Mouse (Mus musculus): Measurements from ENCODE around the gene Slit1.

The Slit1 gene

DNA sequence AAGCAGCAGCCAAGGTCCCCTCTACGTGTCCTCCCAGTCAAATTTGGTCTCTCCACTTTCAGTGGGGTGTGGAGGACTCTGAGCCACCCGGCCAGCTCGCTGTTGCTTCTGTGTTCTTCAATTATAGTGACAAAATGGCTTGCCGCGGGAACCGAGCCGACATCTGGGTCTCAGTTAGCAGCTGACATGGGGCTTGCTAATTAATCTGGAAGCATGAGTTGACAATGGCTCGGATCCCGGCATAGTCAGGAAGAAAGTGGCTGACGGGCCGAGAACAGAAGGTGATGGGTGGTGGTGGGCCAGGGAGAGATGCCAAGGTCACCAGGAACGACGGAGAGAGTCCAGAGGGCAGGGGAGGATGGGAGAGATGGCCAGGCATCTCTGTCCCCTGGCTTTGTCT, 55.2 kb downstream of the Slit1 start:
- DNase-seq (ENCODE audit: low spot score), result peak; percentile 69

DNA sequence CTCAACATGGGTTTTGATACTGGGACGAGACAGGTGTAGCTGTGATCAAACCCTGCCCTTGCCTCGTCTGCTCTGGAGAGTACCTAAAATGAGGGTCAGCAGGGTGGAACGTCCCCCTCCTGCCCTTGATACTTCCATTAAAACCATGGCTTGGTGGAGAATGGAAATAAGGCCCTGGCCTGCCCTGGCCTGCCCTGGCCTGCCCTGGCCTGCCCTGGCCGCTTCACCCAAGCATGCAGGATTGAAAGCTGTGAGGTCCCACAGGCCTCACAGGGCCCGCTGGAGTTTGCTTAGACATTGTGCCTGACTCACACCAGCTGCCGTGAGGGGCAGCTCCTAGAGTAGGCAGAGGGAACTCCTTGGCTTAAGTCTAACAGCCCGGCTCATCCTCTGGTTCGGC, 55.6 kb downstream of the Slit1 start:
- no peak for DNase-seq (ENCODE audit: low spot score)

DNA sequence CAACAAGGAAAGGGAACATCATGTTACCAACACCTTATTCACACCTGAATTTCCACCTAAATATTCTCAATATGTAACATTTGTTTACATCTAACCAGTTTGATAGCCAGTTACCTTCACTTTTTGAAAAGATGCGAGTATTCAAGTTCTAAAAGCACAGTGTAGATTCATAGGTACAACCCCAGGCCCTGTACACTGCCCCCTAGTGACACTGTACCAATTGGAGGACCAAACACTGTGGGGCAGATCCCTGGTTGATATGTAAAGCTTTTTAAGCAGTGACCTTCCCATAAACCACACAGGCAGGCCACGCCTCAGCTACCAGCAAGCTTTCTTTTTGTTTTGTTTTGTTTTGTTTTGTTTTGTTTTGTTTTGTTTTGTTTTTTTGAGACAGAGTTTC, 57.3 kb downstream of the Slit1 start:
- DNase-seq (ENCODE audit: low spot score), result no peak

DNA sequence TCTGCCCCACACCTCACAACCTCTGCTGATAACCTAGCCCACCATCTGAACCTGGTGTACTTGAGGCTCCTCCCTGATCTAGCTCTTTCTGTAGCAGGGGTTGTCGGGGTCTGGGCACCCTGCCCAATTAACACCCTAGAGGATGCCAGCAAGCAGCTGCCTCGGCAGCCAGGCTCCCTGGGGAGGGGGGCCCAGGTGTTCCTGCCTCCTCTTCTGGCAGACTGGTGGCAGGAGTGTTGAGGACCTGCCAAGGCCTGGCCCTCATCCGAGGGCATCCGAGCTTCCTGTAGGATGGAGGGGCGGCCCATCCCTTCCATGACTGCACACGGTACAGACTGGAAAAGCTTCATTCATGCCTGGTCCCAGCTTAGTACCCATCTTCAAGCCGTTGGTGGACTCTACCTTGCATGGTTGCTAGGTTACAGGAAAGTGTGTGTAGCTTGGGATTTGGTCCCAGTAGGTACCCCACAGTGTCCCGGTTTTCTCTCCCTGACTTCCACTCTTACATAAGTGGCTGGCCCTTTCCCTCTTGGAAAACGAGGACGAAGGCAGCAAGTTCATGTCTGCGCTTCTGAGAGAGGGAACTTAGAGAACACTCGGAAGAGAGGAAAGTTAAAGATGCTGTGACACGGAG, 57.9 kb downstream of the Slit1 start:
- DNase-seq (ENCODE audit: low spot score), result no peak

DNA sequence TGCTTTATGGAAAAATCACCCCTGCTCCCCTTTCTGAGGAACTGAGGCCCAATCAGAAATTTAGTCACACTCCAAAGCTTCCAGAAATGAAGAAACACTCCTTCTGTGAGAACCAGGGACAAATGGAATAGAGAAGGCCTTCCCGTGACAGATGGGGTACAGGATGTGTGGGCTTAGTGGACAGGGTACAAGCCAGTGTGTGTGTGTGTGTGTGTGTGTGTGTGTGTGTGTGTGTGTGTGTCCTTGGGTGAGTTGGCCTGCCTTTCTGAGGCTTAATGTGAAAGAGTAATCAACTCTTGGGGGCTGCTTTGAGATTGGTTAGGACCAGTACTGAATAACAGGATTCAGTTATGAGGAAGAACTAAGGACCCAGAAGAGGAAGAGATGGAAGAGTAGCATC, 58.6 kb downstream of the Slit1 start:
- DNase-seq (ENCODE audit: low spot score), result no peak

DNA sequence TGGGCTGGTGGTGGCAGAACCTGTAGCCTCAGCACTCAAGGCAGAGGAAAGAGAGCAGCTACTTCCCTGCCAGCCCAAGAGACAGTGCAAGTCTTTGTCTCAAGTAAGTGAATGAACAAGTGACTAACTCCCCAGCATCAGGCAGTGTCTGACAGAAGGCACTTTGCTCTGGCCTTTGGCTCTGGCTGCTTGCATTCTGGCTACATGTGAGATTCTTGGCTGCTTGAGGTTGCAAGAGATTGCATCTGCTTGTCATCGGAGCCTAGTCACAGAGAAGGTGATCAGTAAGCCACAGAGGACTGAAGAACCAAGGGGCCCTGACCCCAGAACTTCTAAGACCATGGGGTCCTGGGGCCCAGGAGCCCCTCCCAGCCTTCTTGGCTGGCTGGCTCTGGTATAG, 59.5 kb downstream of the Slit1 start:
- no peak for DNase-seq (ENCODE audit: low spot score)

DNA sequence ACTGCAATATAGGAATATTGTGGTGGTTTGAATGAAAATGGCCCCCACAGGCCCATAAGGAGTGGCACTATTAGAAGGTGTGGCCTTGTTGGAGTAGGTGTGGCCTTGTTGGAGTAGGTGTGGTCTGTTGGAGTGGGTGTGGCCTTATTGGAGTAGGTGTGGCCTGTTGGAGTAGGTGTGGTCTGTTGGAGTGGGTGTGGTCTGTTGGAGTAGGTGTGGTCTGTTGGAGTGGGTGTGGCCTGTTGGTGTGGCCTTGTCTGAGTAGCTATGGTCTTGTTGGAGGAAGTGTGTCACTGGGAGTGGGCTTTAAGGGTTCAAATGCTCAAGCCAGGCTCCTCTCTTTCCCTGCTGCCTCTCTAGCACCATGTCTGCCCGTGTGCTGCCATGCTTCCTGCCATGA, 63.2 kb downstream of the Slit1 start:
- no peak for DNase-seq (ENCODE audit: low spot score)

DNA sequence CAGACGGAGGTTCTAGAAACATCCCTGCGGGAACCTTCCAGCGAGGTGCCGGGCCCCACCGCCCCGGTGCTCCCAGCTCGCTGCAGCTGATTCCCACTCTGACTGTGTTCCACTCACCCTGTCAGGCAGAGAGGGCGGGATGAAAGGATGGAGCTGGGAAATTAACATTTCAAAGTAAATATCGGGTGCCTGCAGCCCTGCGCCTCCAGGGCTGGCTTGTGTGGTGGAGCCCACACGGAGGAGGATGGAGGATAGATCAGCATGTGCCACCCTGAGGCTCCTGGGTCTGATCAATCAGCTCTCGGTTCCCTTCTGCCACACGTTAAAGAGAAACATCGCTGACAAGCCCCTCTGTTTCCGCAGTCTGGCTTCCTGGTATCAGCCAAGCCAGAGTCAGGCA, 64.4 kb downstream of the Slit1 start:
- DNase-seq (ENCODE audit: low spot score), result no peak

DNA sequence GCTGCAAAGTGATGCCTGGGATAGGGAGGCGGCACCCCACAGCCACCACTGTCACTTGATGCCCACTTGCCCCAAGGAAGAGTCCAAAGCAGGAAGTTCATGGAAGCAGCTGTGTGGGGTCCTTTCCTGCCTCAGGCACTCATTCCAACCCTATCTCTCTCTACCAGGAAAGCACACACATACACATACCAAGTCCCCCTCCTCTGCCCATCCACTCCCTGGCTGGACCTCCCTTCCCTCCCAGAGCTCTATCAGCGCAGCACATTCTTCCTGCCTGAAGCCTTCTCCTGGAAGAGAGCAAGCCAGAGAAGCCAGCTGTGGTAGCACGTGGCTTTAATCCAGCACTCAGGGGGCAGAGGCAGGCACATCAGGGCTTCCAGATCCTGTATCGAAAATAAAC, 65.9 kb downstream of the Slit1 start:
- no peak for DNase-seq (ENCODE audit: low spot score)

DNA sequence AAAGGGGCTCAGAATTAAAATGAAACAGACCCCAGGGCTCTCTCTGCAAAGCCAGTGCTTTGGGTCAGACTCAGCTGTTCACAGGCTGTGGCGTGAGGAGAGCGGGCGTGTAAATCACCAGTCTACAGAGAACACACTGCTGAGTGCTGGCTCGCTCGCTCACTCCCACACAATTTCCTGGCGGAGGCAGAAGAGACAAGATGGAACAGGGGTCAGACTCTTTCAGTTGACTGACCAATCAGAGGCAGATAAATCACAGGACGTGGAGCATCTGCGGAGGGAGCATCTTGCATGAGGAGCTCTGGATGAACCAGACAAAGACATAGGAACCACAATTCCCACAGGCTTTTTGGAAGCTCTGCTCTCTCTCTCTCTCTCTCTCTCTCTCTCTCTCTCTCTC, 67.9 kb downstream of the Slit1 start:
- DNase-seq (ENCODE audit: low spot score), result no peak

DNA sequence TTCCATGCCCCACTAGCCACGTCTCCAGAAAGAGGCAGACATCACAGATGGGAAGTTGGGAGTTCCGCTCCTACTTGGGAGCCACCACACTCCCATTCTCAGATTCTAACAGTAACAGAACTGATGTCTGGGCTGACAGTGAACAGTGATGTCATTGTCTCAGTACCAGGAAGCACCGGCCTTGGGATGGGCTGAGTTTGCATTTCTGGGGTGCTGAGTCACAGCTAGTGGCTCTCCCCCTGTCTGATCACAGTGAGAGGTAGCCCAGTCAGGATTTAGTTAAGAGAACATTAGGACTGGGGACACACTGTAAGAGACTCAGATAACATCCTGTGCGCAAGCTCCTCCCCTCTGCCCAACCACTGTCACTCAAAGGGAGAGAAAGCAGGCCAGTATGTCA, 69.1 kb downstream of the Slit1 start:
- DNase-seq (ENCODE audit: low spot score), result no peak

DNA sequence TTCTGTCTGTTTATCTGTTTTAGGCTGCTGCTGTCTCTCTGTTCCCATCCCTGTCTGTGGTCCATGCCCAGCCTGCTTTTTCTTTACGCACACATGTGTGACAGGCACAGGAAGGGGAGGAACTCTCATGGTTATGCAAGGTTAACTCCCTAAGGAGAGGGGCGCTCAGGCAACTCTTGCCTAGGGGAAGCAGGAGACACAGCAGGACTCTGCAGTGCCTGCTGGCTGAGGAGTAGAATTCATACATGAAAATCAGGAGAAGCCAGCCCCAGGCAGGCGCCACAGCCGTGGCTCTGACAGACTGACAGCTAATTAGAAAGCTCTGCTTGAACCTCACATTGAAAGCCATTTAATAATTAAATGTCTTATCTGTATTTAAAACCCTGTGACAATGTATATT, 70.6 kb downstream of the Slit1 start:
- DNase-seq (ENCODE audit: low spot score), result no peak

DNA sequence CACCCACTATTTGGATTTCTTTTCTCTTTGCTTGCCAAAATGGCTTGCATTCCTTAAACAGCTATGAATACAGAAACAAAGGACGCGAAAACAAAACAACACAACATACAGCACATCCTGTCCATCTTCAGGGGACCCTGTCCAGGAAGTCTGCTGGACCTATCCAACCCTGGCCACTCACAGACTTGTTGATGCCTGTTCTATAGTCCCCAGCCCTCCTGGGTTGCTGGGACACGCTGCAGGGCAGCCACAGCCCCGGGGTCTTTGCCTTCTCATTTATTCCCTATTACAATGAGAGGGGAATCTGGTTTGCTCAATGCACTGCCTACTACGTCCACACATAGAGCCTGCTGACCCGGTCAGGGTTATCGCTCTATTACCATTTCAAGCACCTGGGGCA, 72.5 kb downstream of the Slit1 start:
- DNase-seq (ENCODE audit: low spot score), result no peak

DNA sequence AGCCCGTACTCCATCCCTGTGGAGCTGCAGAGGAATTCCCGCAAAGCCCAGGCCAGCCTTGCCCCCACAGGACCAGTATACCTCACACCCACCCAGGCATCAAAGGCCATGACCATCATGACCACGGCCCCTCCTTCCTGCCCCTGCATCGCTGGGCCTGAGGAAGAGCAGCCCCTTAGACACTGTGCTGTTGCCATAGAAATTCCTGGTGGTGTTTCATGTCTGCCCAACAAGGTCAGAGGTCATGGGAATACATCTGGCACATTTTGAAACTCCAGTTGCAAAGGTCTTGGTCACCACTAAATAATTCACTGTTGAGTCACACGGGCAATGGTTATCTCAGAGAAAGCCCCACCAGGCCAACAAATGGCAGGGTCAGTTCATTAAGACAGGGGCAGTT, 73.0 kb downstream of the Slit1 start:
- no peak for DNase-seq (ENCODE audit: low spot score)

DNA sequence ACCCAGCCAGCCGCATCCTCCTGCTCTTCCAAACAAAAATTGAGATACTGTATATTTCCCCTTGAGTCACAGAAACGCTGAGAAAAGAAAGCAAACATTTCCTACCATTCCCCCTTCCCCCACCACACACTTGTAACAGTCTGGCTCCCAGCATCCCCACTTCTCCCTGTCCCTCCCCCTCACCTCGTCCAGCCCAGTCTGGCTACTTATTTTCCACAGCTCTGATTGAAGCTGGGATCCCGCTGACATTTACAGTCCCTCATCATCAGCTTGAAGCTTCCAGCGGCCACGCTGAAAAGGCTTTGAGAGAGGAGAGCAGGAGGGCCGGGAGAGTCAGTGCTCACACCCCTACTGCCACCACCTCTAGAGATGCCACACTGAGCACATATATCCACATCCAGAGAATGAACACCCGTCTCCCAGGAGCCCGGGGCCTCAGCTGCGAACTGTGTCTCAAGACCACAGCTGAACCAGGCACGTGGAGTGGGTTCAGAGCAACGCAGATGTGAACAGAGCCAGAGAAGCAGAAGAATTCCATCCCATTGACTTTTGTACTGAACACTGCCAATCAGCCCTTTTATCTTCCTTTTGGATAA, 73.6 kb downstream of the Slit1 start:
- DNase-seq (ENCODE audit: low spot score), result no peak

DNA sequence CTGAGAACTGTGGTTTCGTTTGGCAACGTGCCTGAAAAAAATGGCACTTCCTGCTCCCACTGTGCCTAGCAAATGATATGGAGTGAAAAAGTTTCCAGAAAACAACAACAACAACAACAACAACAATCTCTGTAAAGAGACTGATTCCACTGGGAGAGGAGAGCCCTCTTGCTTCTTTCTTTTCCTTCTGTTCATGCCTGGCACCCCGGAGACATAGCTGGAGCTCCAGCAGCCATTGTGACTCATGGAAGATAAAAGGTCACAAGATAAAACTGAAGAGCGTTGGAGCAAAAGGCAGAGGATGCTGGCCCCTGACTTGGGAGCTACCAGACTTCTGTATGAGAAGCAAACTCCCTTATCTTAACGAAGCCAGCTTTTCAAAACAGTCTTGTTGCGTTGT, 75.9 kb downstream of the Slit1 start:
- DNase-seq (ENCODE audit: low spot score), result no peak

DNA sequence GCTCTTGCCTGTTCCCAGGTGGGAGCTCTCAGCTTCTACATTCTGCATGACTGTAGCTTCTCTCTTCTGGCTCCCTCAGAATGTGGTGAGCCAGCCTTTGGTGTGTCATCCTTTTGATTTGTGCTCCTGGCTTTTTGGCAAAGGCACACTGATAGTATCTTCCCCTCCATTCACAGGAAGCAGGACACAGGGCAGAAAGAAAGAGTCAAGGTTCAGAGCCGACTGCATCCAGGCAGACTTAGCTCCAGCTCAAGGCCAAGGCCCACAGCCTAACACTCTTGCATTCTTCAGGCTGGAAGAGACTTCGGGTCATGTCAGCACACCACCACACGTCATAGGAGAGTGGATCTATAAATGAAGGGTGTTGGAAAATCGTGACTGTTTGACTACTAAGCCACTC, 77.5 kb downstream of the Slit1 start:
- DNase-seq (ENCODE audit: low spot score), result no peak

DNA sequence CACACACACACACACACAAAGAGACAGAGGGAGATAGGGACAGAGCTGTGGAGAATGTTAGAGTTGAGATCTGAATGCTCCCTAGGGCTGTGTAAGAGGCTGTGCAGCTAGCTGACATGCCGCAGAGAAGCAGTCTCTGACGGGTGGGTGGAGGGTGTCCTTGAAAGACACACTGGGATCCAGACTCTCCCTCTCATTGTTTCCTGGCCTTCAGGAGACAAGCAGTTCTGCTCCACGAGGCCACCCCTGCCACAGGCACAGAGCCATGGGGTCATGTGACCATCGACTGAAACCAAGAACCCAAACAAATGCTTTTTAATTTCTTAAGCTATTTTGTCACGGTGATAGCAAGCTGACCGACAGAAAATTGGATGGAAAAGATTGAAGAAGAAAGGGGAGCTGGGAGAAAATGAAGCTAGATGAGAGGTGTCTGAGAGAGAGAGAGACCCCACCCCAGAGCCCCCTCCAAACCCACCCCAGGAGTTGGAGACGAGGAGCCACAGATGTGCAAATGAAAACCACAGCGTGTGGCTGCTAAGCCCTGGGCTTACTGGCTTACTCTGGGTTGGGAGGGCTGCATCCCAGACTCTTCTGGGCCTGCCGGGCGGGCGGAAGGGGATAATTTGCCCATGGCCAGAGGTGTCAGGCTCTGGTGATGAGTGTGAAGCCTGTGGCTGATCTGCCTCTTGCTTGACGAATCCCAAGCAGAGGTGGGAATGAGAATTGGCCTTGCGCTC, 79.8 kb downstream of the Slit1 start:
- no peak for DNase-seq (ENCODE audit: low spot score)

DNA sequence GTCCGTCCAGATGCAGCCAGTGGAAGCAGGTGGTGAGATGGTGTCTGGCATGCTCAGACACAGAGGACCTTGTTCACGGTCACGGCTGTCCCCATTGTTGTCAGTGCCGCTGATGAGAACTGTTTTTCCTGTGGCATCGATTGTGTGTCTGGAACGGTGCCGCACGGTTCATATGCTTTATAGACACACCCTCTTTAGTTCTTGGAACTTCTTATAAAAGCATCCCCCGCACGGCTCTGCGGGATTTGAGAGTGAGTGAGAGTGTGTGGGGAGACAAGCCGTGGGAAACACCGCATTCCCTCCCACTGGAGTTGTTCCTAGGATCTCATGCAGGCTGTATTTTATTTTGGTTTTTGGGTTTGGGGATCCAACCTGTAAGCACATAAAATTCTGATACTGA, 82.0 kb downstream of the Slit1 start:
- DNase-seq (ENCODE audit: low spot score), result peak; percentile 36

DNA sequence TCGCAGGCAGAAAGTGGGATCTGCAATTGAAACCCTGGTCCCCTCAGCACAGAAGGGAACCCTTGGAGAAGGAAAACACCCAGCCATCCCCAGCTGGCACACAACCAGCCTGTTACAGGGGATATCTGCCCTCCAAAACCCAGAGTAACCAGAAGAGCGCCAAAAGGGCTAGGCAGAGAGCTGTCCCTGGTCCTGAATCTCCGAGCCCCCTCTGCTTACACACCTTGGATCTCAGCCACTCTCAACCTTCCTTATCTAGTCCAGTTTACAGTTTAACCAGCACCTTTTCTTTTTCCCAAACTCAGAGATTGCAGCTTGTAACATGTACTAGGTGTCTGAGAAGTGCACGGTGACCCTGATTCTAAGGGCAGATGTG, 82.5 kb downstream of the Slit1 start:
- DNase-seq (ENCODE audit: low spot score), result no peak

DNA sequence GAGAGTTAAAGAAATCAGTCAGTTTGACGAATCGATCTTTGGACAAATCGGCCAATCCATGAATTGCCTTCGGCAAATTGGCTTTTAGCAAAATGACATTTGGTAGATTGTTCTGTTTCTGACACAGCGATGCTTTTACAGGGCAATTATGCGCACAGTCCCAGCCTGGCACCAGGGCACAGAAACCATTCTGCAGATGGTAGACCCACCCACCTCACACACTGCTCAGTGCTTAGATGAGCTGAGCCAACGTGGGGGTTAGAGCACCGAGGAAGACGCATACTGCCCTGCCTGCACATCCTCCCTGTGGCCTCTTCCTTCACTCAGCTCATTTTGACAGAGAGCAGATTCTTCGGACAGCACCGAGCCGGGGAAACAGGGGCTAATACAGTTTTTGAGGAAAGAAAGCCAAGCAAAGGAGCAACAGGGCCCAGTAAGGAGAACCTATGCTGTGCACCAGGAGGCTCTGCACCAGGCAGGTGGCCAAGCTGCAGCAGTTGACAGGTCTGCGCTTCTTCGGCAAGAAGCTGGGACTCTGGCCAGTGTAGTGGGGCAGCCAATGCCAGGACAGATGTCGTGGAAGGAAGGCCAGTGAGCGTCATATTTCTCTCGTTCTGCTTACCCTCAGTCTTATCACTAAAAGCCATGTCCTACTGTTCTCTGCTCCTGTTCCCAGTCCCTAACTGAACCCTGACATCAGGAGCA, 83.0 kb downstream of the Slit1 start:
- DNase-seq (ENCODE audit: low spot score), result peak; percentile 76

DNA sequence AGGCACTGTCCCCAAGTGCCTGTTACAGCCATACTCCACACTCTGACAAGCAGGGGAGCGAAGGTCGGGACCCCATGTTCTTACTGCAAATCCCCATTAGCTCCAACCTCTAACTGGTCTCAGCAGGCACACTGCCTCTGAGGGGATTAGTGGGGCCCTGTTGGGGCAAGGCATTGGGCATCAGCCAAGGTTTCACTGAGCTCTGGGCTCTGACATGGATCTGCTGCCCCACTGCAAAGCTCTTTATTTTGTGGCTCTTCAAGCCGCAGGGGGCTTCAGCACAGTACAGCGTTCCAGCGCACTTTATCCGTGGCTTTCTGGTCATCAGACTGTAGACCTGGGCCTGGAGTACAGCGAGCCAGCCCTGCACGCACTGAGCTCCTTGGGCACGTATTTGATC, 86.0 kb downstream of the Slit1 start:
- DNase-seq (ENCODE audit: low spot score), result no peak

DNA sequence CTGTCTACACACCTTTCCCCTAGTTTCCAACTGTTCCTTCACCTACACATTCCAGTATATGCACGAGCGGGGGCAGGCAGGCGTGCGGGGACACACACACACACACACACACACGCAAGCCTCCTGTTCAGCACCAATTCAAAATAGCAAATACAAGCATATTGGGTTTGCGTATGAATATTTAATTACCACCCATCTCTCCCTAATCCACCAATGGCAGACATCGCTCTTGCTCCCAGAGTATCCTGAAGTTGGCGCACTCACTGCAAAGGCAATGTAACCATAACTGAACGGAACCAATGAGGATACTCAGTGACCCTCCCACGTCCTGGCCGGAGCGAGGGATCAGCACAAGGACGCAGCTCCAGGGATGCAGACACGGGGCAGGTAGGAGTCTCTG, 86.8 kb downstream of the Slit1 start:
- peak; percentile 33 for DNase-seq (ENCODE audit: low spot score)

Data from layer of hippocampus, adult 11-12 months (tissue).